Mouse (Mus musculus): ENCODE data around the gene Gm4303.
"Not testable (repeated sequence)": the region's sequence is repeated elsewhere in the genome, so short reads cannot be mapped to it uniquely, and the experiment has no call there.

Gene Gm4303

DNA sequence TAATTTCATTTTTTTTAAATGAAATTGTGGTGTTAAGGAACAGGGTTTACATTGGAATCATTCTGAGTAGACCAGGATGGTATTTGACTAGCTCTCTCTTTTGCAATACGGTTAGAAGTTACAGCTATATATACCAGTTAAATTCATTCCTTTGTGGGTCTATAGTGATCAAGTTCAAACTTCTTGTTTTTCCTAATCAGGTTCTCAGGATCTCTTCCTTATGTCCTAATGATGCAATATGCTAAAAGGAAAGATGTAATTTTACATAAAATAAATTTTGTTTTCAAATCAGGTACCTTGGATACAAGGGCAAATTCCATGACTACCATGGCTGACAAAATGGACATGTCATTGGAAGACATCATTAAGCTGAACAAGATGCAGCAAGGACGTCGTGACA is at the start of gene Gm4303:
TSS of gene Gm4303 (plus strand) at position 301 of the 400 bp plus-strand sequence.
- not testable (repeated sequence) for DNase-seq

DNA sequence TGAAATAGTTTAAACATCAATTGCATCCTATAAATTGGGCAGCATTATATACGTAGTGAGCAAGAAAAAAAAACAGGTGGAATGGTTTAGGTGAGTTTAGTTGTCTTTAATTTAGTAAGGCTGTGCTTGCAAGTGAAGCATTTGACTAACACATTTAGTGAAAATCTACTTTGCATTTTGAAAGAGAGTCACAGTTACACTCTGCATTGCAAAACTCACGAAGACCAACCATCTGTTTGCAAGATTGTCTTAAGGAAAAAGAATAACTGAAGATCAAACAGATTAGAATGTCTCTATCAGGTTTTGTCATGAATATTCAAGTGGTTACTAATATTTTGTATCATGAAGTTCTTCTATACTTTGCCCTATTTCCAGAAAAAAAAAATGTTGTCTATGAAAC is 49.7 kb upstream of the Gm4303 start:
- DNase-seq = no peak

DNA sequence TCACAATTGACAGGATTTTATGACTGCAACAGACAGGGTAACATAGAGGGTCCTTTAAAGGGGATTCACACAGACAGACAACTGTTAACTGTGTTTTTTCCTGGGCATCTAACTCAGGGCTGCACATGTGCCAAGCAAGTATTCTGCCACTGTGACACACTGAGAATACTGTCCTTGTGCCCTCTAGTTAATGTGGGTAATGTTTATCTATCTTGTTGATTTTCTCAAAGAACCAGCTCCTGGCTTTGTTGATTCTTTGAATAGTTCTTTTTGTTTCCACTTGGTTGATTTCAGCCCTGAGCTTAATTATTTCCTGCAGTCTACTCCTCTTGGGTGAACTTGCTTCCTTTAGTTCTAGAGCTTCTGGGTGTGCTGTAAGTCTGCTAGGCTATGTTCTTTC is 45.7 kb upstream of the Gm4303 start:
- not testable (repeated sequence) for DNase-seq

DNA sequence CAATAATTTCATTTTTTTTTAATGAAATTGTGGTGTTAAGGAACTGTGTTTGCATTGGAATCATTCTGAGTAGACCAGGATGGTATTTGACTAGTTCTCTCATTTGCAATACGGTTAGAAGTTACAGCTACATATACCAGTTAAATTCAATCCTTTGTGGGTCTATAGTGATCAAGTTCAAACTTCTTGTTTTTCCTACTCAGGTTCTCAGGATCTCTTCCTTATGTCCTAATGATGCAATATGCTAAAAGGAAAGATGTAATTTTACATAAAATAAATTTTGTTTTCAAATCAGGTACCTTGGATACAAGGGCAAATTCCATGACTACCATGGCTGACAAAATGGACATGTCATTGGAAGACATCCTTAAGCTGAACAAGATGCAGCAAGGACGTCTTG is 10.4 kb upstream of the Gm4303 start, which contains the start of gene Gm4301:
TSS of gene Gm4301 (plus strand) at position 301 of the 400 bp plus-strand sequence.
- not testable (repeated sequence) for DNase-seq

DNA sequence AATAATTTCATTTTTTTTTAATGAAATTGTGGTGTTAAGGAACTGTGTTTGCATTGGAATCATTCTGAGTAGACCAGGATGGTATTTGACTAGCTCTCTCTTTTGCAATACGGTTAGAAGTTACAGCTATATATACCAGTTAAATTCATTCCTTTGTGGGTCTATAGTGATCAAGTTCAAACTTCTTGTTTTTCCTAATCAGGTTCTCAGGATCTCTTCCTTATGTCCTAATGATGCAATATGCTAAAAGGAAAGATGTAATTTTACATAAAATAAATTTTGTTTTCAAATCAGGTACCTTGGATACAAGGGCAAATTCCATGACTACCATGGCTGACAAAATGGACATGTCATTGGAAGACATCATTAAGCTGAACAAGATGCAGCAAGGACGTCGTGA is 5.2 kb upstream of the Gm4303 start, which contains the start of gene Gm4302:
TSS of gene Gm4302 (plus strand) at position 301 of the 400 bp plus-strand sequence.
- not testable (repeated sequence) for DNase-seq

DNA sequence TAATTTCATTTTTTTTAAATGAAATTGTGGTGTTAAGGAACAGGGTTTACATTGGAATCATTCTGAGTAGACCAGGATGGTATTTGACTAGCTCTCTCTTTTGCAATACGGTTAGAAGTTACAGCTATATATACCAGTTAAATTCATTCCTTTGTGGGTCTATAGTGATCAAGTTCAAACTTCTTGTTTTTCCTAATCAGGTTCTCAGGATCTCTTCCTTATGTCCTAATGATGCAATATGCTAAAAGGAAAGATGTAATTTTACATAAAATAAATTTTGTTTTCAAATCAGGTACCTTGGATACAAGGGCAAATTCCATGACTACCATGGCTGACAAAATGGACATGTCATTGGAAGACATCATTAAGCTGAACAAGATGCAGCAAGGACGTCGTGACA is 5.0 kb downstream of the Gm4303 start, which contains the start of gene Gm4305:
TSS of gene Gm4305 (plus strand) at position 301 of the 400 bp plus-strand sequence.
- DNase-seq = not testable (repeated sequence)

DNA sequence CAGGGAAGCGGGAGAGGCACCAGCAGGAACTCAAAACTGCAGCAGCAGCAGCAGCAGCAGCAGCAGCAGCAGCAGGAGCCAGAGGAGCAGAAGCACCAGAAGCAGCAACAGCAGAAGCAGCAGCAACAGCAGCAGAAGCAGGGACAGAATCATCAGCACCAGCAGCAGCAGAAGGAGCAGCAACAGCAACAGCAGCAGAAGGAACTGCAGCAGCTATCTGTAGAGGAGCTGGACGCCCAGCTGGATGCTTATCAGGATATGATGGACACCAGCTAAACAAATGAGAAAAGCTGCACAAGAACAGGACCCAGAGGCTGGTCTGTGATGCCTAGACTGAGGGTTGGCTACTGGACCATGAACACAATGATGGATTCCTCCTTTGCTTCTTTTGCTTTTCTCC is 11.1 kb downstream of the Gm4303 start:
- peak in 1 of 2 experiments; percentile 1 for DNase-seq

DNA sequence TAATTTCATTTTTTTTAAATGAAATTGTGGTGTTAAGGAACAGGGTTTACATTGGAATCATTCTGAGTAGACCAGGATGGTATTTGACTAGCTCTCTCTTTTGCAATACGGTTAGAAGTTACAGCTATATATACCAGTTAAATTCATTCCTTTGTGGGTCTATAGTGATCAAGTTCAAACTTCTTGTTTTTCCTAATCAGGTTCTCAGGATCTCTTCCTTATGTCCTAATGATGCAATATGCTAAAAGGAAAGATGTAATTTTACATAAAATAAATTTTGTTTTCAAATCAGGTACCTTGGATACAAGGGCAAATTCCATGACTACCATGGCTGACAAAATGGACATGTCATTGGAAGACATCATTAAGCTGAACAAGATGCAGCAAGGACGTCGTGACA is 15.3 kb downstream of the Gm4303 start, which contains the start of gene Gm4307:
TSS of gene Gm4307 (plus strand) at position 301 of the 400 bp plus-strand sequence.
- DNase-seq = not testable (repeated sequence)

DNA sequence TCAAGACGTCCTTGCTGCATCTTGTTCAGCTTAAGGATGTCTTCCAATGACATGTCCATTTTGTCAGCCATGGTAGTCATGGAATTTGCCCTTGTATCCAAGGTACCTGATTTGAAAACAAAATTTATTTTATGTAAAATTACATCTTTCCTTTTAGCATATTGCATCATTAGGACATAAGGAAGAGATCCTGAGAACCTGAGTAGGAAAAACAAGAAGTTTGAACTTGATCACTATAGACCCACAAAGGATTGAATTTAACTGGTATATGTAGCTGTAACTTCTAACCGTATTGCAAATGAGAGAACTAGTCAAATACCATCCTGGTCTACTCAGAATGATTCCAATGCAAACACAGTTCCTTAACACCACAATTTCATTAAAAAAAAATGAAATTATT is 36.7 kb downstream of the Gm4303 start, which contains the start of gene Gm4312:
TSS of gene Gm4312 (minus strand) at position 101 of the 400 bp plus-strand sequence.
- not testable (repeated sequence) for DNase-seq
